19 mouse cellular contexts compared by ENCODE assay signal in genomic region chr1:185030565-185030964, GRCm38 (mm10). TPM values are rescaled to one million over a fixed set of nuclear protein-coding genes. Genes with fewer than 3 reads are reported as not detected.
"Had no signal": no experiment of that assay in that cellular context is flagged by ENCODE, and none has a peak within 500 bp of the region (broad histone marks: within the 10 kb centered on the region; RNA-seq: fewer than 3 reads in every experiment).

No protein-coding gene starts in this region.

- H3K36me3 ChIP-seq: lung, embryonic 15.5 days; midbrain, embryonic 13.5 days; midbrain, embryonic 15.5 days; neural tube, embryonic 12.5 days had no signal

- H3K9ac ChIP-seq: liver, postnatal 0 days; lung, embryonic 15.5 days; midbrain, embryonic 13.5 days; midbrain, embryonic 15.5 days; neural tube, embryonic 12.5 days had no signal

- DNase-seq: liver, postnatal 0 days; lung, adult 2 months; lung, postnatal 14 days; lung, postnatal 36 days; right cerebral cortex, postnatal 25 days; right cerebral cortex, postnatal 4 days; spleen, adult 18-20 months; thymus, adult 18-20 months; thymus, postnatal 14 days; thymus, postnatal 36 days had no signal

- ATAC-seq: liver, postnatal 0 days; lung, postnatal 0 days; midbrain, embryonic 13.5 days; midbrain, embryonic 15.5 days had no signal

- H3K27ac ChIP-seq: lung, embryonic 15.5 days; macrophage; midbrain, embryonic 13.5 days; midbrain, embryonic 15.5 days; neural tube, embryonic 12.5 days had no signal

- H3K9me3 ChIP-seq: lung, embryonic 15.5 days; midbrain, embryonic 13.5 days; midbrain, embryonic 15.5 days; neural tube, embryonic 12.5 days had no signal

- H3K4me1 ChIP-seq: lung, embryonic 15.5 days; megakaryocyte, embryonic 14.5 days; midbrain, embryonic 13.5 days; midbrain, embryonic 15.5 days; neural tube, embryonic 12.5 days had no signal

- H3K27me3 ChIP-seq: lung, embryonic 15.5 days; megakaryocyte, embryonic 14.5 days; midbrain, embryonic 13.5 days; midbrain, embryonic 15.5 days; neural tube, embryonic 12.5 days had no signal

- H3K4me3 ChIP-seq: lung, embryonic 15.5 days; megakaryocyte, embryonic 14.5 days; neural tube, embryonic 12.5 days had no signal

RNA-seq across cellular contexts. Expression of gene Mark1, which starts 31.2 kb away (rescaled TPM):
- total RNA-seq: monocyte, adult 5-6 weeks; neutrophil, adult 5-6 weeks had no signal
- polyA plus RNA-seq: macrophage had no signal
